ENCODE assay signal across 14 mouse cellular contexts in genomic region chr1:160263630-160264346, GRCm38 (mm10). TPM values are rescaled to one million over a fixed set of nuclear protein-coding genes. Genes with fewer than 3 reads are reported as not detected.
DNase-seq lines count a peak whose midpoint lies in the region; ATAC-seq and TF ChIP-seq lines count a peak whose summit lies in the region.
"Had no signal": no experiment of that assay in that cellular context is flagged by ENCODE, and none has a peak within 500 bp of the region (broad histone marks: within the 10 kb centered on the region; RNA-seq: fewer than 3 reads in every experiment).

No protein-coding gene starts in this region.

- 58% methylated on average over 16 of the region's 16 CpGs for WGBS in lung, adult 2 months
- 80% methylated on average over 16 of the region's 16 CpGs for WGBS in stomach, embryonic 16.5 days
- WGBS in forebrain, embryonic 16.5 days, result 88% methylated on average over 16 of the region's 16 CpGs

- peak; percentile 43 for DNase-seq in gastrocnemius, postnatal 25 days
- peak; percentile 73 for DNase-seq in lung, adult 2 months
- DNase-seq in right cerebral cortex, postnatal 25 days, result no peak
- DNase-seq in layer of hippocampus, postnatal 25 days (ENCODE audit: extremely low spot score in 1 of 2, low spot score in 1 of 2), result no peak
- DNase-seq: adrenal gland, adult 2 months; cerebellum, postnatal 25 days had no signal

- H3K27ac ChIP-seq in stomach, embryonic 16.5 days (ENCODE audit: low read length), result peak overlapping the region; percentile 21; the same call in 1 of the 2 replicates
- no peak overlapping the region for H3K27ac ChIP-seq in forebrain, embryonic 16.5 days (ENCODE audit: low read length)
- H3K27ac ChIP-seq: forebrain, embryonic 10.5 days; hindbrain, embryonic 12.5 days; layer of hippocampus, adult 2 months; macrophage had no signal

- TF ChIP-seq CTCF in lung, adult 2 months (IDR thresholded peaks at IDR 0.05; ENCODE audit: insufficient read depth, low read length), result no peak

- H3K27me3 ChIP-seq in megakaryocyte, embryonic 14.5 days (replicated peaks), result no peaks in the 10 kb centered on the region
- H3K27me3 ChIP-seq in stomach, embryonic 16.5 days (ENCODE audit: control insufficient read depth, insufficient read depth, low read length), result no peaks in the 10 kb centered on the region
- no peaks in the 10 kb centered on the region for H3K27me3 ChIP-seq in forebrain, embryonic 16.5 days (replicated peaks; ENCODE audit: control insufficient read depth, insufficient read depth, low read length)
- H3K27me3 ChIP-seq: hindbrain, embryonic 12.5 days had no signal

- TF ChIP-seq POLR2A in lung, adult 2 months (IDR thresholded peaks at IDR 0.05; ENCODE audit: borderline replicate concordance, extremely low read depth, low read depth, low read length), result peak; percentile 7; the same call in 1 of the 2 replicates

- peaks cover 81% of the 10 kb centered on the region for H3K36me3 ChIP-seq in megakaryocyte, embryonic 14.5 days (replicated peaks; ENCODE audit: low read length)
- H3K36me3 ChIP-seq in stomach, embryonic 16.5 days (ENCODE audit: control insufficient read depth, insufficient read depth, low read length), result no peaks in the 10 kb centered on the region
- H3K36me3 ChIP-seq in forebrain, embryonic 16.5 days (ENCODE audit: control insufficient read depth, insufficient read depth), result no peaks in the 10 kb centered on the region
- H3K36me3 ChIP-seq: forebrain, embryonic 10.5 days; hindbrain, embryonic 12.5 days had no signal

- no peaks in the 10 kb centered on the region for H3K9me3 ChIP-seq in megakaryocyte, embryonic 14.5 days
- no peaks in the 10 kb centered on the region for H3K9me3 ChIP-seq in stomach, embryonic 16.5 days (replicated peaks; ENCODE audit: control insufficient read depth, low read length)
- no peaks in the 10 kb centered on the region for H3K9me3 ChIP-seq in forebrain, embryonic 16.5 days (ENCODE audit: control insufficient read depth, low read length)
- H3K9me3 ChIP-seq: forebrain, embryonic 10.5 days; hindbrain, embryonic 12.5 days had no signal

- peak overlapping the region; percentile 79 for H3K4me3 ChIP-seq in megakaryocyte, embryonic 14.5 days (replicated peaks)
- no peak overlapping the region for H3K4me3 ChIP-seq in lung, adult 2 months (replicated peaks; ENCODE audit: extremely low read depth, low read depth, low read length)
- H3K4me3 ChIP-seq in stomach, embryonic 16.5 days (replicated peaks; ENCODE audit: low read length), result no peak overlapping the region
- H3K4me3 ChIP-seq in forebrain, embryonic 16.5 days (replicated peaks; ENCODE audit: low read length), result no peak overlapping the region
- H3K4me3 ChIP-seq: forebrain, embryonic 10.5 days; hindbrain, embryonic 12.5 days; layer of hippocampus, adult 2 months had no signal

- no peak for ATAC-seq in megakaryocyte, adult 5-6 weeks (ENCODE audit: poor library complexity, severe bottlenecking)
- no peak; the same call in 1 of the 2 replicates for ATAC-seq in stomach, embryonic 16.5 days (ENCODE audit: insufficient read depth, low FRiP score)
- ATAC-seq in forebrain, embryonic 16.5 days, result no peak

- H3K4me2 ChIP-seq in stomach, embryonic 16.5 days (ENCODE audit: low read depth, low read length), result no peak overlapping the region
- no peak overlapping the region for H3K4me2 ChIP-seq in forebrain, embryonic 16.5 days (ENCODE audit: low read length)
- H3K4me2 ChIP-seq: hindbrain, embryonic 12.5 days had no signal

- H3K9ac ChIP-seq in stomach, embryonic 16.5 days (ENCODE audit: low read length), result no peak overlapping the region
- no peak overlapping the region for H3K9ac ChIP-seq in forebrain, embryonic 16.5 days (replicated peaks; ENCODE audit: low read depth, low read length)
- H3K9ac ChIP-seq: hindbrain, embryonic 12.5 days had no signal

- H3K4me1 ChIP-seq in megakaryocyte, embryonic 14.5 days, result peaks cover 76% of the 10 kb centered on the region
- 0 out of 2 replicates have a peak, but pooled peaks cover 2% of the 10 kb centered on the region for H3K4me1 ChIP-seq in lung, adult 2 months (ENCODE audit: control insufficient read depth, insufficient read depth, low read length)
- peaks cover 10% of the 10 kb centered on the region for H3K4me1 ChIP-seq in stomach, embryonic 16.5 days (ENCODE audit: control insufficient read depth, insufficient read depth, low read length)
- H3K4me1 ChIP-seq in forebrain, embryonic 16.5 days (replicated peaks; ENCODE audit: control insufficient read depth, insufficient read depth, low read length), result peaks cover 14% of the 10 kb centered on the region

RNA-seq across cellular contexts. Expression of gene Cacybp, which starts 51.1 kb away (rescaled TPM):
- 75.5 and 79.1 TPM in 2 replicates for polyA plus RNA-seq in megakaryocyte, embryonic 14.5 days (2012; ENCODE audit: insufficient read depth, low replicate concordance)
- 122 and 129 TPM in 2 replicates for total RNA-seq in megakaryocyte, adult 5-6 weeks (2015)
- 122 and 124 TPM in 2 replicates for total RNA-seq in megakaryocyte, adult 5-6 weeks (2017)
- 10 to 100 TPM; 47.4 to 49.6 TPM for total RNA-seq in gastrocnemius, postnatal 25 days (2021)
- 4.9 and 5.7 TPM in 2 replicates for polyA plus RNA-seq in lung, adult 2 months (2012; rRNA removed)
- 173 and 189 TPM in 2 replicates for polyA plus RNA-seq in stomach, embryonic 16.5 days (2015; fragmentation: Nextera tagmentation; extraction: Ambion mirVana)
- polyA plus RNA-seq in forebrain, embryonic 16.5 days (2015; fragmentation: Nextera tagmentation; extraction: Ambion mirVana), result 293 and 313 TPM in 2 replicates
- total RNA-seq in layer of hippocampus, postnatal 25 days (2021), result 10 to 100 TPM; 77.9 to 91.1 TPM

Comparison
In these comparisons a context has a peak if more than half of its experiments do, and no peak if none do; other contexts are left out.
1. DNase-seq: peak in gastrocnemius, postnatal 25 days (single experiment) and lung, adult 2 months (single experiment); none in right cerebral cortex, postnatal 25 days (single experiment) and layer of hippocampus, postnatal 25 days (0 of 2).
2. RNA of gene Cacybp, which starts 51.1 kb away (polyA plus RNA-seq): 293 to 313 TPM in forebrain, embryonic 16.5 days, 173 to 189 TPM in stomach, embryonic 16.5 days and 75.5 to 79.1 TPM in megakaryocyte, embryonic 14.5 days; 4.9 to 5.7 TPM in lung, adult 2 months; every median in the first group is over 10 times any median in the second.